Mouse (Mus musculus): Measurements from ENCODE around the gene Rasa3.

GRCm38 (mm10) chr8:13670011-13670471, 7.4 kb downstream of the Rasa3 start:
- no peak for TF ChIP-seq EP300 (optimal IDR thresholded peaks at IDR 0.05)
- TF ChIP-seq CTCF (IDR thresholded peaks at IDR 0.05; ENCODE audit: low read depth): no peak
